Mouse (Mus musculus): ENCODE data around the gene Tada3. TPM values are rescaled to one million over a fixed set of nuclear protein-coding genes. Genes with fewer than 3 reads are reported as not detected.

Tada3 gene
- polyA plus RNA-seq (2015; fragmentation: Nextera tagmentation; extraction: Ambion mirVana) = 22.6 TPM in 2 replicates

- under 1% methylated on average over 60 of the region's 61 CpGs for WGBS (ENCODE audit: insufficient replicate concordance)
- peak within 1 kb of the TSS; percentile 88 for H3K4me2 ChIP-seq
- H3K9ac ChIP-seq = peak within 1 kb of the TSS; percentile 98
- no peaks in the 10 kb centered on the region for H3K9me3 ChIP-seq (replicated peaks)
- DNase-seq (peak; percentile 90), ATAC-seq (ENCODE audit: low read depth) (peak; percentile 93)
- H3K27me3 ChIP-seq = no peaks in the 10 kb centered on the region
- H3K4me3 ChIP-seq (replicated peaks) = peak within 1 kb of the TSS; percentile 99
- H3K27ac ChIP-seq = peak within 1 kb of the TSS; percentile 93
- H3K4me1 ChIP-seq (replicated peaks) = peaks cover 69% of the 10 kb centered on the region
- peaks cover 58% of the 10 kb centered on the region for H3K36me3 ChIP-seq
These were observed at the start of gene Tada3, which contains the start of gene Arpc4 for GRCm38 (mm10) chr6:113377496-113378385. TSS of gene Tada3 (minus strand) at chr6:113377883. TSS of gene Arpc4 (plus strand) at chr6:113378115.

GRCm38 (mm10) chr6:113427397-113427796, 49.7 kb upstream of the Tada3 start:
- 53% methylated on average over 3 of the region's 3 CpGs for WGBS (ENCODE audit: insufficient replicate concordance)
- ATAC-seq (ENCODE audit: low read depth) = no peak

GRCm38 (mm10) chr6:113426696-113427095, 49.0 kb upstream of the Tada3 start:
- WGBS (ENCODE audit: insufficient replicate concordance) = 82% methylated on average over 4 of the region's 4 CpGs
- DNase-seq = no peak
- Histone ChIP-seq H3K27me3 (no peaks in the 10 kb centered on the region), H3K4me3 (replicated peaks) (no peak overlapping the region), H3K36me3 (no peaks in the 10 kb centered on the region), H3K4me2 (no peak overlapping the region), H3K27ac (no peak overlapping the region), H3K9ac (no peak overlapping the region), H3K9me3 (replicated peaks) (no peaks in the 10 kb centered on the region), H3K4me1 (replicated peaks) (no peaks in the 10 kb centered on the region)
- ATAC-seq (ENCODE audit: low read depth) = no peak

More at GRCm38 (mm10) chr6:113427397-113427796, 49.7 kb upstream of the Tada3 start:
- Histone ChIP-seq H3K36me3 (no peaks in the 10 kb centered on the region), H3K27ac (no peak overlapping the region), H3K4me3 (replicated peaks) (no peak overlapping the region), H3K4me2 (no peak overlapping the region), H3K4me1 (replicated peaks) (no peaks in the 10 kb centered on the region), H3K9ac (no peak overlapping the region), H3K9me3 (replicated peaks) (no peaks in the 10 kb centered on the region), H3K27me3 (no peaks in the 10 kb centered on the region)
- DNase-seq = peak; percentile 37

- Histone ChIP-seq H3K9ac (no peak overlapping the region), H3K4me3 (replicated peaks) (no peak overlapping the region), H3K4me2 (no peak overlapping the region), H3K27ac (no peak overlapping the region), H3K27me3 (no peaks in the 10 kb centered on the region), H3K36me3 (no peaks in the 10 kb centered on the region), H3K4me1 (replicated peaks) (peaks cover 18% of the 10 kb centered on the region), H3K9me3 (replicated peaks) (no peaks in the 10 kb centered on the region)
- no peak for ATAC-seq (ENCODE audit: low read depth)
- 73% methylated on average over 7 of the region's 7 CpGs for WGBS (ENCODE audit: insufficient replicate concordance)
- no peak for DNase-seq
These were observed 46.5 kb upstream of the Tada3 start for GRCm38 (mm10) chr6:113424187-113424586.

- Histone ChIP-seq H3K36me3 (no peaks in the 10 kb centered on the region), H3K9me3 (replicated peaks) (no peaks in the 10 kb centered on the region), H3K4me3 (replicated peaks) (no peak overlapping the region), H3K4me2 (no peak overlapping the region), H3K27ac (no peak overlapping the region), H3K27me3 (no peaks in the 10 kb centered on the region), H3K4me1 (replicated peaks) (peaks cover 28% of the 10 kb centered on the region), H3K9ac (no peak overlapping the region)
- WGBS (ENCODE audit: insufficient replicate concordance) = 22% methylated on average over 4 of the region's 4 CpGs
- no peak for DNase-seq
- no peak for ATAC-seq (ENCODE audit: low read depth)
These were observed 45.3 kb upstream of the Tada3 start for GRCm38 (mm10) chr6:113423000-113423399.

GRCm38 (mm10) chr6:113419199-113419587, 41.5 kb upstream of the Tada3 start, which contains the start of gene Rpusd3:
TSS of gene Rpusd3 (minus strand) at chr6:113419340.
- Histone ChIP-seq H3K4me1 (replicated peaks) (peaks cover 34% of the 10 kb centered on the region), H3K27me3 (no peaks in the 10 kb centered on the region), H3K9me3 (replicated peaks) (no peaks in the 10 kb centered on the region), H3K4me2 (peak within 1 kb of the TSS; percentile 93), H3K36me3 (peaks cover 14% of the 10 kb centered on the region; the same call in 1 of the 2 replicates), H3K4me3 (replicated peaks) (peak within 1 kb of the TSS; percentile 72), H3K9ac (peak within 1 kb of the TSS; percentile 82), H3K27ac (peak within 1 kb of the TSS; percentile 57)
- under 1% methylated on average over 25 of the region's 25 CpGs for WGBS (ENCODE audit: insufficient replicate concordance)
- ATAC-seq (ENCODE audit: low read depth) (peak; percentile 97), DNase-seq (peak; percentile 96)

GRCm38 (mm10) chr6:113418441-113419198, 40.9 kb upstream of the Tada3 start:
- Histone ChIP-seq H3K4me1 (replicated peaks) (peaks cover 34% of the 10 kb centered on the region), H3K4me3 (replicated peaks) (peak overlapping the region; percentile 72), H3K27me3 (no peaks in the 10 kb centered on the region), H3K27ac (peak overlapping the region; percentile 57), H3K9ac (peak overlapping the region; percentile 82), H3K9me3 (replicated peaks) (no peaks in the 10 kb centered on the region), H3K4me2 (peak overlapping the region; percentile 93), H3K36me3 (peaks cover 14% of the 10 kb centered on the region; the same call in 1 of the 2 replicates)
- DNase-seq = no peak
- 14% methylated on average over 16 of the region's 16 CpGs for WGBS (ENCODE audit: insufficient replicate concordance)
- peak; percentile 66 for ATAC-seq (ENCODE audit: low read depth)

- ATAC-seq (ENCODE audit: low read depth) = no peak
These were observed 38.7 kb upstream of the Tada3 start for GRCm38 (mm10) chr6:113416416-113416815.

GRCm38 (mm10) chr6:113410001-113410400, 32.3 kb upstream of the Tada3 start:
- 57% methylated on average over 1 of the region's 1 CpGs for WGBS (ENCODE audit: insufficient replicate concordance)

More at GRCm38 (mm10) chr6:113416416-113416815, 38.7 kb upstream of the Tada3 start:
- WGBS (ENCODE audit: insufficient replicate concordance) = 75% methylated on average over 5 of the region's 5 CpGs
- Histone ChIP-seq H3K4me1 (replicated peaks) (peaks cover 32% of the 10 kb centered on the region), H3K4me3 (replicated peaks) (no peak overlapping the region), H3K9me3 (replicated peaks) (no peaks in the 10 kb centered on the region), H3K27ac (no peak overlapping the region), H3K4me2 (no peak overlapping the region), H3K9ac (no peak overlapping the region), H3K36me3 (peaks cover 14% of the 10 kb centered on the region), H3K27me3 (no peaks in the 10 kb centered on the region)
- no peak for DNase-seq

GRCm38 (mm10) chr6:113406683-113407082, 29.0 kb upstream of the Tada3 start:
- H3K9ac ChIP-seq = no peak overlapping the region
- WGBS (ENCODE audit: insufficient replicate concordance) = 72% methylated on average over 9 of the region's 9 CpGs
- H3K4me3 ChIP-seq (replicated peaks) = no peak overlapping the region
- no peak overlapping the region for H3K4me2 ChIP-seq
- H3K4me1 ChIP-seq (replicated peaks) = no peaks in the 10 kb centered on the region
- peak; percentile 20 for DNase-seq
- no peaks in the 10 kb centered on the region for H3K27me3 ChIP-seq
- ATAC-seq (ENCODE audit: low read depth) = no peak
- 0 out of 2 replicates have a peak, but pooled peaks cover 3% of the 10 kb centered on the region for H3K36me3 ChIP-seq
- H3K9me3 ChIP-seq (replicated peaks) = no peaks in the 10 kb centered on the region
- H3K27ac ChIP-seq = no peak overlapping the region

More at GRCm38 (mm10) chr6:113410001-113410400, 32.3 kb upstream of the Tada3 start:
- Histone ChIP-seq H3K9ac (no peak overlapping the region), H3K4me2 (no peak overlapping the region), H3K27me3 (no peaks in the 10 kb centered on the region), H3K4me3 (replicated peaks) (no peak overlapping the region), H3K36me3 (peaks cover 3% of the 10 kb centered on the region; the same call in 1 of the 2 replicates), H3K4me1 (replicated peaks) (no peaks in the 10 kb centered on the region), H3K27ac (no peak overlapping the region), H3K9me3 (replicated peaks) (no peaks in the 10 kb centered on the region)
- DNase-seq (no peak), ATAC-seq (ENCODE audit: low read depth) (no peak)

- Histone ChIP-seq H3K4me2 (no peak overlapping the region), H3K4me1 (replicated peaks) (no peaks in the 10 kb centered on the region), H3K9me3 (replicated peaks) (no peaks in the 10 kb centered on the region), H3K27ac (no peak overlapping the region), H3K36me3 (0 out of 2 replicates have a peak, but pooled peaks cover 3% of the 10 kb centered on the region), H3K9ac (no peak overlapping the region), H3K4me3 (replicated peaks) (no peak overlapping the region), H3K27me3 (no peaks in the 10 kb centered on the region)
- WGBS (ENCODE audit: insufficient replicate concordance) = 63% methylated on average over 6 of the region's 6 CpGs
- no peak for DNase-seq
- ATAC-seq (ENCODE audit: low read depth) = no peak
These were observed 27.8 kb upstream of the Tada3 start for GRCm38 (mm10) chr6:113405483-113405882.

Measured in liver, embryonic 13.5 days (tissue).